Mouse (Mus musculus): ENCODE data around the gene Rasgef1a. TPM values are rescaled to one million over a fixed set of nuclear protein-coding genes. Genes with fewer than 3 reads are reported as not detected.

The Rasgef1a gene
- polyA plus RNA-seq, 1 experiment, result 0.91 TPM

DNA sequence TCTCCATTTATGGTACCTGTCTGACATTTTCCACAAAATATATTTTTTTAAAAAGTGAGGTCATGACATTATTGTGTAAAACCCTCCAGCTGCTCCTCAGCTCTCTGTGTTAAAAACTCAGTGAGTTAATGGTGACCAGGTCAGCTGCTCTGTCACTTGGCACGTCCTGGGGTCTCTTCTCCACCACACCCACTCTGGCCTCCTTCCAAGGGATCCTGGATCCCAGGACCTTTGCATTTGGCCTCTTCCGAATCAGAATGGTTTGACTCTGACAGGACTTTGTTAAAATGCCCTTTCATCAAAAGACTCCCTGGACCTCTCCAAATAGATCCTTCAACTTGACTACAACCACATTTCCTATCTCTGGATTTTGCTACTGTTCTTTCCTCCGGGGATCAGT, 982 bp upstream of the Rasgef1a start:
- TF ChIP-seq EP300 (IDR thresholded peaks at IDR 0.05; ENCODE audit: insufficient read depth, low read depth, low read length), result no peak
- TF ChIP-seq POLR2A (IDR thresholded peaks at IDR 0.05; ENCODE audit: insufficient read depth, low read length), result no peak
- no peak for TF ChIP-seq CTCF (IDR thresholded peaks at IDR 0.05; ENCODE audit: low read depth, low read length)
- no peaks in the 10 kb centered on the region for H3K36me3 ChIP-seq (ENCODE audit: control insufficient read depth, insufficient read depth, low read length, poor library complexity, severe bottlenecking)
- H3K27me3 ChIP-seq (ENCODE audit: control insufficient read depth, insufficient read depth, low read length, poor library complexity, severe bottlenecking), result peaks cover 7% of the 10 kb centered on the region
- H3K9me3 ChIP-seq (replicated peaks; ENCODE audit: control insufficient read depth, insufficient read depth, low read length, poor library complexity, severe bottlenecking), result no peaks in the 10 kb centered on the region
- no peak overlapping the region for H3K27ac ChIP-seq (ENCODE audit: insufficient read depth, low read length)
- H3K4me3 ChIP-seq (ENCODE audit: low read depth, low read length), result no peak overlapping the region
- no peaks in the 10 kb centered on the region for H3K4me1 ChIP-seq (ENCODE audit: control insufficient read depth, insufficient read depth, low read length)
- H3K9ac ChIP-seq (ENCODE audit: low read depth, poor library complexity, severe bottlenecking), result no peak overlapping the region

DNA sequence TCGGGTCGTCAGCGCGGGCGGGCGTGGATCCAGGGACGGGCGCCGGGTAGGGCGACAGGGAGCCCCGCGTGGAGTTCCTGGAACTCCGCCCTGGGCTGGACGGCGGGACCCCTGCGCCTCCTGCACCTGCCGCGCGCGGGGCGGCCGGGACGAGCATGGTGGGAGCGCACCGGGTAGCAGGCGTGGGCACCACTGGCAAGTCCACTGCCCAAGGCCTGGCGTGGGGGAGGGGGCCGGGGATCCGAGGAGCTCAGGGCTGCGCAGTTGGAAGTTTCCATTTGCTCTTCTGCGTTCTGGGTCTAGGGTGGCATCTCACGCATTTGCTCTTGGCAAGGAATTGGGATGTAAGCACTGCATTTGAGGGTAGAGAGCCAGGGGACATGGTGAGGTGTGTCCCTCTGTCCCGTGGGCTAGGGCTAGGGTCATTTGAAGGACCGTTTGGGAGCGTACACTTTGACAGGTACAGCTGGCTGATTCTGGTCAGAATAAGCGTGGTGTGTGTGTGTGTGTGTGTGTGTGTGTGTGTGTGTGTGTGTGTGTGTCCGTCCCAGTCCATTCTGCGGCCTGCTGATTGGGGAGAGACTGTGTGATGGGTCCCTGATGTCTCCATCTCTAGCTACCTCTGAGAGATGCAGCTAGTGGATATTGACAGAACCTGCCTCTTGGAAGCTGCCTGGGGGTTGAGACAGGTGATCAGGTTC, 528 bp downstream of the Rasgef1a start:
- Histone ChIP-seq H3K4me3 (ENCODE audit: low read depth, low read length) (peak overlapping the region; percentile 25), H3K9ac (ENCODE audit: low read depth, poor library complexity, severe bottlenecking) (peak overlapping the region; percentile 40), H3K36me3 (ENCODE audit: control insufficient read depth, insufficient read depth, low read length, poor library complexity, severe bottlenecking) (no peaks in the 10 kb centered on the region), H3K27me3 (ENCODE audit: control insufficient read depth, insufficient read depth, low read length, poor library complexity, severe bottlenecking) (peaks cover 7% of the 10 kb centered on the region), H3K4me1 (ENCODE audit: control insufficient read depth, insufficient read depth, low read length) (no peaks in the 10 kb centered on the region), H3K9me3 (replicated peaks; ENCODE audit: control insufficient read depth, insufficient read depth, low read length, poor library complexity, severe bottlenecking) (no peaks in the 10 kb centered on the region), H3K27ac (ENCODE audit: insufficient read depth, low read length) (no peak overlapping the region)
- TF ChIP-seq CTCF (IDR thresholded peaks at IDR 0.05; ENCODE audit: low read depth, low read length) (no peak), EP300 (IDR thresholded peaks at IDR 0.05; ENCODE audit: insufficient read depth, low read depth, low read length) (no peak), POLR2A (IDR thresholded peaks at IDR 0.05; ENCODE audit: insufficient read depth, low read length) (no peak)

DNA sequence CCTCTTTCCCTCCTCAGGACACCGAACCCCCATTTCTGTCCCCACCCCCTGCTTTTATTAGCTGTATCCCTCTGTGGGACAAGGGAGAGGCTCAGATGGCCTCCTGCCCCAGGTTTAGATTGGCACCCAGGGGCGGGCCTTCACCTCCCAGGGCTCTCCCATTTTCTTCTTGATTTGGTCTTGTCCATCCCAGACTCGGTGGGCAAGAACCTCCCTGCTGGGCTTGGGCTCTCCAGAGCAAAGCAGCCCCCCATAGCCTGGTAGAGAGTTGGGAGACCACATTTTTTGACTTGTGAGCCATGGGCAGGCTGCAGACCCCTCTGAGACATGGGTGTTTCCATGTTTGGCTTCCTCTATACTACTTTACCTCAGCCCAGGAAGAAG, 1.1 kb downstream of the Rasgef1a start:
- no peaks in the 10 kb centered on the region for H3K36me3 ChIP-seq (ENCODE audit: control insufficient read depth, insufficient read depth, low read length, poor library complexity, severe bottlenecking)
- H3K4me1 ChIP-seq (ENCODE audit: control insufficient read depth, insufficient read depth, low read length), result no peaks in the 10 kb centered on the region
- peaks cover 7% of the 10 kb centered on the region for H3K27me3 ChIP-seq (ENCODE audit: control insufficient read depth, insufficient read depth, low read length, poor library complexity, severe bottlenecking)
- H3K9ac ChIP-seq (ENCODE audit: low read depth, poor library complexity, severe bottlenecking), result no peak overlapping the region
- H3K9me3 ChIP-seq (replicated peaks; ENCODE audit: control insufficient read depth, insufficient read depth, low read length, poor library complexity, severe bottlenecking), result no peaks in the 10 kb centered on the region
- H3K4me3 ChIP-seq (ENCODE audit: low read depth, low read length), result no peak overlapping the region
- TF ChIP-seq POLR2A (IDR thresholded peaks at IDR 0.05; ENCODE audit: insufficient read depth, low read length) (no peak), EP300 (IDR thresholded peaks at IDR 0.05; ENCODE audit: insufficient read depth, low read depth, low read length) (no peak), CTCF (IDR thresholded peaks at IDR 0.05; ENCODE audit: low read depth, low read length) (no peak)
- no peak overlapping the region for H3K27ac ChIP-seq (ENCODE audit: insufficient read depth, low read length)

DNA sequence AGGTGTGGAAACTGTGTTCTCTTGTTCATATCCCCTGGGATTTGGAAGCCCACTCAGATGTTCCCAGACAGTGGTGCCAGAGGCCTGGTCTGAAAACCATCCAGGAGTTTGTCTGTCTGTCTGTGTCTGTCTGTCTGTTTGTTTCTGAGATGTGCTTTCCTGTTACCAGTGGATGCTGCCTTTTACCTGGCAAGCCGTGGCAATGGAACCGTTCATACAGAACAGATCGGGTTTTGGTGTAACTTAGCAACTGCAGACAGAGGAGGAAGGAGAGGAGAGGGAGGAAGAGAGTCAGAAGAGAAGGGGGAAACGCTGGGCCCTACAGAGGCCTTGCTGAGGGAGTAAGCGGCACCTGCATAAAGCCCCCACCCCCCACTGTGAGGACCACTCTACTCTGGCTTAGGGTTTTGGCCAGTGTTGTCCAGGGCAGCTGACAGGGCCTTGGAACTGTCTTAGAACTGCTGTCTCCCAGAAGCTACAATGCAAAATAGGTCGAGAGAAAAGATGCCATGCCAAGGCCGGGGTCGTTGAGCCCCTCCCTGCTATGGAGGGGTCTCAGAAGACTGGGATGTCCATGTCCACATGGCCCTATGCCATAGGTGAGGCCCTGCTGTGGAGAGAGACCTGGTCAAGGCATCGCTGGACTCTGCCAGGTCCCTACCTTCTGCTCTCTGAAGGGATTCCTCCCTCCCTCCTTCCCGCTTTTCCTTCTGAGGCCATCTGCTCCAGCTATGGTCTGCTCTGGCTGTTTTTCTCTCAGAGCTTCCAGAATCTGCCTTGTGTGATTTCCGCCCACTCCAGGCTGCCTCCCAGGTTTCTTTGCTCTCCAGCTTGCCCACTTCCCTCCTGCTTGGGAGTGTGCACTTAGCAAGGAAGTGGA, 2.0 kb downstream of the Rasgef1a start:
- no peaks in the 10 kb centered on the region for H3K9me3 ChIP-seq (replicated peaks; ENCODE audit: control insufficient read depth, insufficient read depth, low read length, poor library complexity, severe bottlenecking)
- H3K36me3 ChIP-seq (ENCODE audit: control insufficient read depth, insufficient read depth, low read length, poor library complexity, severe bottlenecking), result no peaks in the 10 kb centered on the region
- H3K4me3 ChIP-seq (ENCODE audit: low read depth, low read length), result no peak overlapping the region
- TF ChIP-seq CTCF (IDR thresholded peaks at IDR 0.05; ENCODE audit: low read depth, low read length) (no peak), POLR2A (IDR thresholded peaks at IDR 0.05; ENCODE audit: insufficient read depth, low read length) (no peak)
- H3K4me1 ChIP-seq (ENCODE audit: control insufficient read depth, insufficient read depth, low read length), result no peaks in the 10 kb centered on the region
- no peak overlapping the region for H3K9ac ChIP-seq (ENCODE audit: low read depth, poor library complexity, severe bottlenecking)
- no peak overlapping the region for H3K27ac ChIP-seq (ENCODE audit: insufficient read depth, low read length)
- H3K27me3 ChIP-seq (ENCODE audit: control insufficient read depth, insufficient read depth, low read length, poor library complexity, severe bottlenecking), result peaks cover 7% of the 10 kb centered on the region

DNA sequence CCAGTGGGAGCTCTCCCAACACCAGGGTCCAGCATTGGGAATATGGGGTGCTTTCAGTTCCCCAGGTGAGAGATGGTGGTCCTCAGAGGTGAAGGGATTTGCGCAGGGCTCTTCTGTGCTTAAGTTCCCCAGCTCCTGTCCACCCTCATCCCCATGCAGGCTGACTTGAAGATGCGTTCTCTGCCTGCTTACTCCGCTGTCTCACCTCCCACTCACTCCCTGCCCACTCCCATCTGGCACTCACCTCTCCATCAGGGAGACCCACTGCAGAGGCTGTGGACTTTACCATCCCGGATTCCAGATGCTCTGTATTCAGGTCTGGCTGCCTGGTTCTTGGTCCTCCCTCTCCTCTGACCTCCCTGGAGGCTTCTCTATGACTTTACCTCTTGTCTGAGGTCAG, 3.6 kb downstream of the Rasgef1a start:
- Histone ChIP-seq H3K27ac (ENCODE audit: insufficient read depth, low read length) (no peak overlapping the region), H3K27me3 (ENCODE audit: control insufficient read depth, insufficient read depth, low read length, poor library complexity, severe bottlenecking) (peaks cover 7% of the 10 kb centered on the region), H3K36me3 (ENCODE audit: control insufficient read depth, insufficient read depth, low read length, poor library complexity, severe bottlenecking) (no peaks in the 10 kb centered on the region), H3K9me3 (replicated peaks; ENCODE audit: control insufficient read depth, insufficient read depth, low read length, poor library complexity, severe bottlenecking) (no peaks in the 10 kb centered on the region), H3K4me1 (ENCODE audit: control insufficient read depth, insufficient read depth, low read length) (no peaks in the 10 kb centered on the region), H3K4me3 (ENCODE audit: low read depth, low read length) (no peak overlapping the region), H3K9ac (ENCODE audit: low read depth, poor library complexity, severe bottlenecking) (no peak overlapping the region)
- TF ChIP-seq POLR2A (IDR thresholded peaks at IDR 0.05; ENCODE audit: insufficient read depth, low read length), result no peak
- no peak for TF ChIP-seq CTCF (IDR thresholded peaks at IDR 0.05; ENCODE audit: low read depth, low read length)
- TF ChIP-seq EP300 (IDR thresholded peaks at IDR 0.05; ENCODE audit: insufficient read depth, low read depth, low read length), result no peak

DNA sequence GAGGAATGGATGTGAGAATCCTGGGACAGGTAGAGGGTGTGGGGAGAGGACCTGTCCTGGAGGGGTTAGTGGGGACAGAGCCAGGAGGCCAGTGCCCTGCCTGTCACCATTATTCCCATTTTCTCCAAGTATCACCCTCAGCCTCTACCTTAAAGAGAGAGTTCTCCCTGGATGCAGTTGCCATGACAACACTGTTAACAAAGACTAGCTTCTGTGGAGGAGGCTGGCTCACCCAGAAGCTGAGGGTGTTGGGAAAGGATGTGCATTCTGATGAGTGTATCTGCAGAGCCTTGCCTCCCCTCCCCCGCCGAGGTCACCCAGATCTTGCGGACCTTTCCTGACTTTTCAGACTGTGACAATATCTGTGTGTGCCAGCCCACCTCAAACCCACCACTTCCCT, 4.7 kb downstream of the Rasgef1a start:
- H3K4me1 ChIP-seq (ENCODE audit: control insufficient read depth, insufficient read depth, low read length), result no peaks in the 10 kb centered on the region
- no peak for TF ChIP-seq POLR2A (IDR thresholded peaks at IDR 0.05; ENCODE audit: insufficient read depth, low read length)
- TF ChIP-seq EP300 (IDR thresholded peaks at IDR 0.05; ENCODE audit: insufficient read depth, low read depth, low read length), result no peak
- no peak for TF ChIP-seq CTCF (IDR thresholded peaks at IDR 0.05; ENCODE audit: low read depth, low read length)
- no peak overlapping the region for H3K27ac ChIP-seq (ENCODE audit: insufficient read depth, low read length)
- H3K9me3 ChIP-seq (replicated peaks; ENCODE audit: control insufficient read depth, insufficient read depth, low read length, poor library complexity, severe bottlenecking), result no peaks in the 10 kb centered on the region
- H3K27me3 ChIP-seq (ENCODE audit: control insufficient read depth, insufficient read depth, low read length, poor library complexity, severe bottlenecking), result peaks cover 7% of the 10 kb centered on the region
- no peaks in the 10 kb centered on the region for H3K36me3 ChIP-seq (ENCODE audit: control insufficient read depth, insufficient read depth, low read length, poor library complexity, severe bottlenecking)
- no peak overlapping the region for H3K9ac ChIP-seq (ENCODE audit: low read depth, poor library complexity, severe bottlenecking)
- H3K4me3 ChIP-seq (ENCODE audit: low read depth, low read length), result no peak overlapping the region

All from ES-Bruce4 (cell line).